Mouse (Mus musculus): ENCODE measurements around the gene Mastl.

DNA sequence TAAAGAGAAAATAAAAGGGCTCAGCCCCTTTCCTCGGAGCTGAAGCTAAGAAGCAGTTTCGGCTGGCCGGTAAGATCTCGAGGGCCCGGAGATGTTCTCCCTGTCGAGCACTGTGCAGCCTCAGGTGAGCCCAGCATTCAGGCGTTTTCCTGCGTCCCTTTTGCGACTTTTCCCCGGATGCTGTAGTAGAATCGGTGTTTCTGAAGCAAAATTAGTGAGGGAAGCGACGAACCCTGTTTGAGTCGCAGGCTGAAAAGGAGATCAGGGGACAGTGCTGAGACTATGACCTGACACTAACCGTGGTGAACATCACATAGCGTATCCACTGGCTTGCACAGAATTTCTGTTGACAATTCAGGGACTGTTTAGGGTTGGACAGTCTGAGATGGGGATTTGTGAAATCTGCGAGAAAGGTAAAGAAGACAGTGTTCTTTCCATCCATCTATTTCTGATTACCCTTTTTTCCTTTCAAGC is 821 bp upstream of the Mastl start:
- TF ChIP-seq CTCF (IDR thresholded peaks at IDR 0.05; ENCODE audit: low read depth, low read length) (no peak), POLR2A (IDR thresholded peaks at IDR 0.05; ENCODE audit: extremely low read depth, insufficient read depth, low read length) (no peak)

Data from liver, adult 2 months (tissue).